Mouse (Mus musculus): ENCODE data around the gene Zfp219. TPM values are rescaled to one million over a fixed set of nuclear protein-coding genes. Genes with fewer than 3 reads are reported as not detected.

The Zfp219 gene
- total RNA-seq, 2 experiments from 2014 or later = 32.0 to 33.6 TPM

DNA sequence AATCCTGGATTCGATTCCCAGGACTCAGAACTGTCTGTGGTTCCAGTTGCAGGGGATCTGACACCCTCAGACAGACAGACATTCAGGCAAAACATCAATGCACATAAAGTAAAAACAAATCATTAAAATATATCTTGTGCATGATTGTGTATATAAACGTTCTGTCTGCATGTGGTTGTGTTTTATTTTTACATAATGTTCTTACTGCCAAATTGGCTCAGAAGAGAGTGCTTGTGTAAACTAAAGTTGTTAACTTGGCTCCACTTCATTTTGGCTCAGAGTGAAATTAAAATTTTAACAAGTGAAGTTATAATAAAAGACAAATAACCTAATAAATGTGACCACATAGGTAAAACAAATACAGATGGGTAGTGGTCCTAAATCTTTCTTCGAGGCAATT, 53.1 kb downstream of the Zfp219 start:
- intact Hi-C loops (cut with DNase I) = no loop called here
- DNase-seq = no peak

DNA sequence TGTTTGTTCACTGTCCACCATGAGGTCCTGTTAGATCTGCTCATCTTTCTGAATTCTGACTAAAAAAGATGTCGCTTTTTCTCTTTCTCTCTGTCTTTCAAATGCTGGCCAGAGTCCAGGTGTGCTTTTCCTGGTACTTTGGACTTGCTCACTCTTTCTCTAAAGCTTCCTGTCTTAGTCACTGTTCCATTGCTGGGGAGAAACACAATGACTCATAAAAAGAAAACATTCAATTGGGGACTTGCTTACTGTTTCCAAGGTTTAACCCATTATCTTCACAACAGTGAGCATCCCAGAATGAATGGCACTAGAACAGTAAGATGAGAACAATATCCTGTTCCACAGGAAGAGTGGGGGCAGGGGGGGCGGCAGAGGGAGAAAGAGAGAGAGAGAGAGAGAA, 60.2 kb downstream of the Zfp219 start:
- no peak for DNase-seq
- intact Hi-C loops (cut with DNase I) = no loop called here

Other genes starting within 250 kb of the Zfp219 start
- gene Ang4, start 247.1 kb downstream of the Zfp219 start, total RNA-seq (2021) = not detected
- gene AY358078, start 220.7 kb downstream of the Zfp219 start, total RNA-seq (2021) = not detected
- gene Ear6, start 167.0 kb downstream of the Zfp219 start, total RNA-seq (2021) = not detected
- gene Mettl17, start 135.9 kb downstream of the Zfp219 start, total RNA-seq (2021) = 10 to 100 TPM; 18.6 to 30.2 TPM
- gene Slc39a2, start 127.8 kb downstream of the Zfp219 start, total RNA-seq (2021) = under 1 TPM; 0.29 to 0.44 TPM
- gene Ndrg2, start 106.6 kb downstream of the Zfp219 start, total RNA-seq (2021) = 1,000 to 10,000 TPM in 1 of 2 experiments, 100 to 1,000 TPM in 1; 982 to 1,030 TPM
- gene Tppp2, start 102.3 kb downstream of the Zfp219 start, total RNA-seq (2021) = not detected
- gene Rnase13, start 98.0 kb downstream of the Zfp219 start, total RNA-seq (2021) = not detected
- gene Arhgef40, start 36.0 kb downstream of the Zfp219 start, total RNA-seq (2021) = 10 to 100 TPM; 39.7 to 47.1 TPM
- 1 to 10 TPM; 1.5 to 1.9 TPM for gene Tmem253, start 5.1 kb downstream of the Zfp219 start, total RNA-seq (2021)
- gene Olfr221, start 21.7 kb upstream of the Zfp219 start, total RNA-seq (2021) = not detected
- gene Hnrnpc, start 83.3 kb upstream of the Zfp219 start, total RNA-seq (2021) = 100 to 1,000 TPM; 118 to 137 TPM
- gene Rpgrip1, start 90.0 kb upstream of the Zfp219 start, total RNA-seq (2021) = under 1 TPM; 0.17 to 0.53 TPM
- gene Supt16, start 176.7 kb upstream of the Zfp219 start, total RNA-seq (2021) = 10 to 100 TPM; 25.9 to 26.7 TPM
- 10 to 100 TPM; 50.1 to 51.9 TPM for gene Chd8, start 237.0 kb upstream of the Zfp219 start, total RNA-seq (2021)

All from heart, postnatal 14 days (tissue).